Mouse (Mus musculus) inflammation-experienced regulatory T-cells, adult 6 months (primary cell): Measurements from ENCODE around the gene Inhba. TPM values are rescaled to one million over a fixed set of nuclear protein-coding genes. Genes with fewer than 3 reads are reported as not detected.

Experiments
- ATAC-seq: one replicate; pipeline ENCODE4 v1.8.0; 2017
- polyA plus RNA-seq, 3 experiments: library from polyadenylated mRNA; unstranded; fragments of 100-300 nt; shearing (Covaris generic); gene quantifications; one replicate each; pipeline ENCODE4 v1.2.1; 2017

Gene Inhba
- polyA plus RNA-seq, 3 experiments from 2014 or later = 0.38 TPM; not detected in 2

GRCm38 (mm10) chr13:16023070-16024039, 11.7 kb downstream of the Inhba start:
- no peak for ATAC-seq

- no peak for ATAC-seq
These were observed 19.0 kb downstream of the Inhba start for GRCm38 (mm10) chr13:16030557-16031057.

- no peak for ATAC-seq
These were observed 20.8 kb downstream of the Inhba start for GRCm38 (mm10) chr13:16032425-16032824.

DNA sequence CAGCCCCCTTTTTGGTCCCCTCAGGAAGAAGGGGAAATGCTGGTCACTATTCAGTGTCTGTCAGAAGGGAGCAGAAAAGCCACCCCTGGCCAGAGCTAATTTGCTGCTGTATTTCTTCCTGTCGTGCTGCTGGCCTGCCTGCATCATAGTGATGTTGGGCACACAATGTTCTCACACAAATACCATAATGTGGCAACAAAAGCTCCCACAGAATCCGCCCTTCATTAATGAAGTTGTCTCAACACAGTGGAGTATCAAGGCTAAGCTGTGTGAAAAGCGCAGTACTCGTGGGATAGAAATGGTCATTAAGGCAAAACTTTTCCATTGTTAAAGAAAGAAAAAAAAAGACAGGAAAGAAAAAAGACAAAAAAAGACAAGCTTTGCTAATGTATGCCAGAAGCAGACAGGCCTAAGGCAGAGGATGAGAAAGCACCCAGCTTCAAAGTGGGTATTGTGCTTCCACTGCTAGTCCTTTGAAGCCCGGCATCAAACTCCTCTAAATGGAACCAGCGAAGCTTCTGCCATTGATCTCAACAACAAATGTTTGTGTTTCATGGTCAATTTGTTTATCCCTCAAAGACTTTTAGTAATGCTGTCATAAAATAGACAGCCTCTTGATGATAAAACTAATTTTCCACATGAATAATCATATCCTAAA, 21.4 kb downstream of the Inhba start:
- no peak for ATAC-seq

GRCm38 (mm10) chr13:16069079-16069478, 57.4 kb downstream of the Inhba start:
- ATAC-seq = no peak

DNA sequence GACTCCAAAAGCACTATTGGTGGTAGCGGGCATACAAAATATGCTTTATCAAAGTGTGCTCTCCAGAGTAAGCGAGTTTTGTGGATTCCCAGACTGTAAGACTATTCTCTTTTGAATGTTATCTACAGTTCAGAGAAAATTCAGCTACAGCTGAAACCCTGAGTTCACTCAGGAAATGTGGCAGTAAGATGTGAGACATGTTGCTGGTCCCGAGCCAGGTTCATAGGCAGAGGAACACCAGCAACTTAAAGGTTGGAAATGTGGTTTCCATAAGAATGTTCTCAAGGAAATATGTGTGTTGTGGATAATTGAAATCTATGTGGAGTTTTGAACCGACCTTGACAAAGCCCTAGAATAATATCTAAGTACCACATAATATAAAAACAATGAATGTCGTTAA, 65.6 kb downstream of the Inhba start:
- ATAC-seq = no peak

DNA sequence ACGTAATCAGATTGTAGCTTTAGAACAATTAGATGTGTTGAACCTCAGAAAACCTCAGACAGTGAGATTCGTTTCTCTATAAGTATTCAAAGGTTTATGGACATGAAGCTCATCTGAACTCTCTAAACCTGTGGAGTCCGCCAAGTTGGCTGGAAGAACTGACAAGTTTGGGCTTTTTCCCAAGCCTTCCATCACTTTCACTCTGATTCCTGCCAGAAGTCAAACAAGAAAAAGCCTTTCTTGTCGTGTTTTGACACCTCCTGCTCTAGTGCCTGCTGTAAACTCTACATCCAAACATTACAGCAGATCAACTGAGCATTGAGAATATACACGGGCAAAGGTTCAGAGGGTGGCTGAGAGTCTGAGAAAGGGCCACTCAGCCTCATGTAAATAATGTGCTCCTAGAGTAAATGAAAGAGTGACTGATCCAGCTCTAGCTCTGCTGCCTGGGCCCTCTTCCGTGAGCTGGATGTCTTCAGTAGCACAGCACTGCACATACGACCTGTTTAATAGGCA, 66.6 kb downstream of the Inhba start:
- ATAC-seq = no peak

DNA sequence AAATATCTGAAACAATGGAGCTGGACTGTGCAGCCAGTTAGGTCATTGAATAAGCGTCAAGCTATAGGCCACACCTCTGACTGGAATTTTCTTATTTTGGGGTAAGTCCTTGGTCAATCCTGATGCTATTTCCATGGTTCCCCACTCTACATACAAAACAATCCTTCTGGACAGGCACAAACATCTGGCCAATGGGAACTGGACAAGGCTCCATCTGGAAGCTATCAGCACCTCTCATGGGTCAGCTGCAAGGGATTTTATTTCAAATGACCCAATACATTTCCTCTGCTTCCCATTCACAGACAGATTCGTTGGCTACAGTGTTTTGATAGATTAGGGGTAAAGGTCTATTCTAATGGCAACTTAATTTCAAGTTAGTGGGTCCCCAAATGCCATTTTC, 68.6 kb downstream of the Inhba start:
- no peak for ATAC-seq
